Mouse (Mus musculus) lung, embryonic 14.5 days (tissue): ENCODE measurements around the gene Gm6370. TPM values are rescaled to one million over a fixed set of nuclear protein-coding genes. Genes with fewer than 3 reads are reported as not detected.
"Not testable (repeated sequence)": the region's sequence is repeated elsewhere in the genome, so short reads cannot be mapped to it uniquely, and the experiment has no call there.

Experiments used
- ATAC-seq: fragments of 200-750 bp; cut with Nextera tagmentation; 2 replicates; pipeline ENCODE4 v1.8.0; 2017; ENCODE audit warnings: mild to moderate bottlenecking, moderate TSS enrichment, moderate library complexity; ENCODE audit not compliant: insufficient read depth
- DNase-seq: peaks from one replicate; pipeline ENCODE4 v3.0.0-alpha.2; 2015
- H3K27ac ChIP-seq: fragments of 300-500 bp; sonication (generic); 2 replicates; pipeline ENCODE4 v1.5.1; 2014; ENCODE audit warnings: low read depth, mild to moderate bottlenecking, moderate library complexity
- H3K27me3 ChIP-seq: fragments of 300-500 bp; sonication (generic); 2 replicates; pipeline ENCODE4 v1.6.1; 2014; ENCODE audit warnings: low read length, control low read depth; ENCODE audit not compliant: insufficient read depth
- H3K36me3 ChIP-seq: fragments of 300-500 bp; sonication (generic); 2 replicates; pipeline ENCODE4 v1.6.1; 2014; ENCODE audit warnings: control low read depth; ENCODE audit not compliant: insufficient read depth
- H3K4me1 ChIP-seq: fragments of 300-500 bp; sonication (generic); 2 replicates; pipeline ENCODE4 v1.6.1; 2014; ENCODE audit warnings: antibody characterized with exemption, control low read depth; ENCODE audit not compliant: insufficient read depth
- H3K4me2 ChIP-seq: fragments of 300-500 bp; sonication (generic); 2 replicates; pipeline ENCODE4 v1.6.1; 2014; ENCODE audit warnings: mild to moderate bottlenecking
- H3K4me3 ChIP-seq: fragments of 300-500 bp; sonication (generic); 2 replicates; pipeline ENCODE4 v1.5.1; 2014; ENCODE audit warnings: low read depth, low read length
- H3K9ac ChIP-seq: fragments of 300-500 bp; sonication (generic); 2 replicates; pipeline ENCODE4 v1.6.1; 2014
- H3K9me3 ChIP-seq: fragments of 300-500 bp; sonication (generic); 2 replicates; pipeline ENCODE4 v1.6.1; 2016; ENCODE audit warnings: low read depth, low read length, control low read depth
- CTCF ChIP-seq: IDR thresholded peaks from 2 replicates; pipeline ENCODE4 v1.5.1; 2016; ENCODE audit warnings: antibody characterized with exemption, low read depth
- WGBS: fragments of 180-500 bp; shearing (Covaris S2); extraction: QIAGEN DNeasy Blood & Tissue Kit; methylation state at CpG from one replicate; pipeline ENCODE4 v1.1.7; 2014; 5-methylcytosine and 5-hydroxymethylcytosine counted together
- polyA plus RNA-seq: library from polyadenylated mRNA; unstranded; fragments of >200 nt; fragmentation: Nextera tagmentation; extraction: Ambion mirVana; gene quantifications from 2 replicates; pipeline ENCODE4 v1.2.1, GENCODE M21; 2014

Gm6370 gene
- polyA plus RNA-seq, result not detected in 2 replicates

GRCm38 (mm10) chr5:146491063-146491462 lies at the start of gene Gm6370:
Gm6370 (plus strand) TSS chr5:146491363.
- H3K4me2 ChIP-seq, H3K4me3 ChIP-seq, ATAC-seq, H3K27ac ChIP-seq, H3K4me1 ChIP-seq, DNase-seq, H3K36me3 ChIP-seq, H3K27me3 ChIP-seq, H3K9me3 ChIP-seq, H3K9ac ChIP-seq: not testable (repeated sequence)
- no CpG with 5 or more reads among the region's 5 CpGs for WGBS

- DNase-seq (no peak), ATAC-seq (no peak)
- no peak overlapping the region for H3K9ac ChIP-seq
- TF ChIP-seq CTCF, result no peak
- H3K36me3 ChIP-seq, result no peaks in the 10 kb centered on the region
- no peak overlapping the region for H3K27ac ChIP-seq
- H3K4me1 ChIP-seq, result no peaks in the 10 kb centered on the region
- 0 out of 2 replicates have a peak, but pooled peaks cover 4% of the 10 kb centered on the region for H3K9me3 ChIP-seq
- WGBS, result 42% methylated on average over 2 of the region's 2 CpGs
- H3K27me3 ChIP-seq, result no peaks in the 10 kb centered on the region
- no peak overlapping the region for H3K4me3 ChIP-seq
- no peak overlapping the region for H3K4me2 ChIP-seq
Measured at GRCm38 (mm10) chr5:146442767-146443166, 48.4 kb upstream of the Gm6370 start.

GRCm38 (mm10) chr5:146446633-146447032 lies 44.5 kb upstream of the Gm6370 start:
- H3K4me1 ChIP-seq, result no peaks in the 10 kb centered on the region
- H3K27ac ChIP-seq, result no peak overlapping the region
- no peak for TF ChIP-seq CTCF
- H3K4me3 ChIP-seq, result no peak overlapping the region
- no peak for DNase-seq
- no peak overlapping the region for H3K9ac ChIP-seq
- no peaks in the 10 kb centered on the region for H3K27me3 ChIP-seq
- no peaks in the 10 kb centered on the region for H3K9me3 ChIP-seq
- WGBS, result 67% methylated on average over 2 of the region's 2 CpGs
- ATAC-seq, result no peak
- no peaks in the 10 kb centered on the region for H3K36me3 ChIP-seq
- no peak overlapping the region for H3K4me2 ChIP-seq

GRCm38 (mm10) chr5:146451592-146452254 lies 39.4 kb upstream of the Gm6370 start:
- no peak for TF ChIP-seq CTCF
- no peak for ATAC-seq
- Histone ChIP-seq H3K9me3 (no peaks in the 10 kb centered on the region), H3K4me3 (no peak overlapping the region), H3K27me3 (no peaks in the 10 kb centered on the region), H3K36me3 (no peaks in the 10 kb centered on the region), H3K27ac (no peak overlapping the region), H3K4me2 (no peak overlapping the region), H3K9ac (no peak overlapping the region), H3K4me1 (no peaks in the 10 kb centered on the region)
- DNase-seq, result no peak
- 73% methylated on average over 11 of the region's 11 CpGs for whole genome bisulfite sequencing

GRCm38 (mm10) chr5:146453556-146453955 lies 37.6 kb upstream of the Gm6370 start:
- no peak for TF ChIP-seq CTCF
- 88% methylated on average over 6 of the region's 6 CpGs for WGBS
- no peak overlapping the region for H3K9ac ChIP-seq

GRCm38 (mm10) chr5:146461612-146462011 lies 29.6 kb upstream of the Gm6370 start:
- Histone ChIP-seq H3K27me3 (no peaks in the 10 kb centered on the region), H3K4me2 (no peak overlapping the region), H3K36me3 (no peaks in the 10 kb centered on the region), H3K9me3 (no peaks in the 10 kb centered on the region), H3K9ac (no peak overlapping the region), H3K4me3 (no peak overlapping the region), H3K4me1 (no peaks in the 10 kb centered on the region), H3K27ac (no peak overlapping the region)
- WGBS, result 66% methylated on average over 8 of the region's 8 CpGs
- no peak for DNase-seq
- no peak for ATAC-seq
- no peak for TF ChIP-seq CTCF

More at GRCm38 (mm10) chr5:146453556-146453955, 37.6 kb upstream of the Gm6370 start:
- no peaks in the 10 kb centered on the region for H3K27me3 ChIP-seq
- H3K4me3 ChIP-seq, result no peak overlapping the region
- H3K4me2 ChIP-seq, result no peak overlapping the region
- DNase-seq, result no peak
- H3K4me1 ChIP-seq, result no peaks in the 10 kb centered on the region
- no peak overlapping the region for H3K27ac ChIP-seq
- H3K36me3 ChIP-seq, result no peaks in the 10 kb centered on the region
- no peak for ATAC-seq
- no peaks in the 10 kb centered on the region for H3K9me3 ChIP-seq

GRCm38 (mm10) chr5:146466663-146467062 lies 24.5 kb upstream of the Gm6370 start:
- Histone ChIP-seq H3K27me3 (no peaks in the 10 kb centered on the region), H3K27ac (no peak overlapping the region), H3K4me2 (no peak overlapping the region), H3K9me3 (no peaks in the 10 kb centered on the region), H3K4me1 (no peaks in the 10 kb centered on the region), H3K9ac (no peak overlapping the region), H3K36me3 (no peaks in the 10 kb centered on the region), H3K4me3 (no peak overlapping the region)
- WGBS, result 90% methylated on average over 19 of the region's 19 CpGs
- no peak for TF ChIP-seq CTCF
- no peak for ATAC-seq
- DNase-seq, result no peak
